Mouse (Mus musculus): ENCODE data around the gene Gcgr. TPM values are rescaled to one million over a fixed set of nuclear protein-coding genes. Genes with fewer than 3 reads are reported as not detected.

Gene Gcgr
- total RNA-seq, 2 experiments from 2014 or later: 1.7 to 2.4 TPM

GRCm38 (mm10) chr11:120528903-120529302 is 1.6 kb upstream of the Gcgr start:
- DNase-seq: no peak
- intact Hi-C loops (cut with DNase I): no loop called here

- intact Hi-C loops (cut with DNase I): no loop called here
- no peak for DNase-seq
Observed at GRCm38 (mm10) chr11:120531646-120532045, 1.1 kb downstream of the Gcgr start.

- intact Hi-C loops (cut with DNase I): no loop called here
- DNase-seq: no peak
Observed at GRCm38 (mm10) chr11:120534093-120534492, 3.6 kb downstream of the Gcgr start.

- no peak for DNase-seq
- intact Hi-C loops (cut with DNase I): no loop called here
Observed at GRCm38 (mm10) chr11:120535145-120535544, 4.6 kb downstream of the Gcgr start.

GRCm38 (mm10) chr11:120535804-120536203 is 5.3 kb downstream of the Gcgr start:
- intact Hi-C loops (cut with DNase I): no loop called here
- DNase-seq: no peak

- intact Hi-C loops (cut with DNase I): no loop called here
- peak; percentile 76 to 88 for DNase-seq
Observed at GRCm38 (mm10) chr11:120538485-120538884, 8.0 kb downstream of the Gcgr start.

- intact Hi-C loops (cut with DNase I): no loop called here
- no peak for DNase-seq
Observed at GRCm38 (mm10) chr11:120538955-120539284, 8.4 kb downstream of the Gcgr start.

- no peak for DNase-seq
- intact Hi-C loops (cut with DNase I): no loop called here
Observed at GRCm38 (mm10) chr11:120539285-120540014, 9.0 kb downstream of the Gcgr start.

GRCm38 (mm10) chr11:120541907-120542306 is 11.4 kb downstream of the Gcgr start:
- DNase-seq: peak; percentile 42 to 65
- intact Hi-C loops (cut with DNase I): no loop called here

- intact Hi-C loops (cut with DNase I): no loop called here
- no peak for DNase-seq
Observed at GRCm38 (mm10) chr11:120542376-120542775, 11.9 kb downstream of the Gcgr start.

GRCm38 (mm10) chr11:120545964-120546363 is 15.5 kb downstream of the Gcgr start:
- no peak for DNase-seq
- intact Hi-C loops (cut with DNase I): no loop called here

GRCm38 (mm10) chr11:120547469-120547868 is 17.0 kb downstream of the Gcgr start:
- peak in 1 of 2 experiments; percentile 27 for DNase-seq
- intact Hi-C loops (cut with DNase I): no loop called here

GRCm38 (mm10) chr11:120548214-120548613 is 17.7 kb downstream of the Gcgr start:
- intact Hi-C loops (cut with DNase I): loop anchor here (2.0 kb wide), 1 partner anchor 27 kb away; no protein-coding TSS in a partner anchor
- DNase-seq: no peak

- no peak for DNase-seq
- intact Hi-C loops (cut with DNase I): loop anchor here (2.0 kb wide), 1 partner anchor 28 kb away; no protein-coding TSS in a partner anchor
Observed at GRCm38 (mm10) chr11:120548786-120549167, 18.3 kb downstream of the Gcgr start.

GRCm38 (mm10) chr11:120549168-120549945 is 18.9 kb downstream of the Gcgr start, which contains the start of gene Mcrip1:
Mcrip1 (minus strand) TSS chr11:120549727.
- intact Hi-C loops (cut with DNase I): loop anchor here (2.0 kb wide), 1 partner anchor 29 kb away; no protein-coding TSS in a partner anchor

GRCm38 (mm10) chr11:120549986-120550809 is 19.7 kb downstream of the Gcgr start:
- no peak for DNase-seq
- intact Hi-C loops (cut with DNase I): loop anchor here (2.0 kb wide), 1 partner anchor 29 kb away; no protein-coding TSS in a partner anchor

More at GRCm38 (mm10) chr11:120549168-120549945, 18.9 kb downstream of the Gcgr start, which contains the start of gene Mcrip1:
- DNase-seq: peak; percentile 97 to 98

GRCm38 (mm10) chr11:120550810-120551440 is 20.4 kb downstream of the Gcgr start, which contains the start of gene Ppp1r27:
Ppp1r27 (minus strand) TSS chr11:120551132.
- no peak for DNase-seq
- intact Hi-C loops (cut with DNase I): no loop called here

GRCm38 (mm10) chr11:120552736-120553135 is 22.2 kb downstream of the Gcgr start:
- intact Hi-C loops (cut with DNase I): no loop called here
- DNase-seq: no peak

- no peak for DNase-seq
- intact Hi-C loops (cut with DNase I): no loop called here
Observed at GRCm38 (mm10) chr11:120554834-120555233, 24.3 kb downstream of the Gcgr start.

GRCm38 (mm10) chr11:120555260-120555659 is 24.8 kb downstream of the Gcgr start:
- intact Hi-C loops (cut with DNase I): no loop called here
- DNase-seq: no peak
